Mouse (Mus musculus) cerebellum, adult 11 months (tissue): Measurements from ENCODE around the gene Npw.
"Not testable (repeated sequence)": the region's sequence is repeated elsewhere in the genome, so short reads cannot be mapped to it uniquely, and the experiment has no call there.

ENCODE experiments used
- DNase-seq: peaks from one replicate; pipeline ENCODE4 v3.0.0; 2022

The Npw gene

GRCm38 (mm10) chr17:24670246-24670844 lies 12.1 kb upstream of the Npw start:
- DNase-seq, result no peak

- peak; percentile 93 for DNase-seq
Observed at GRCm38 (mm10) chr17:24669545-24670245, 11.4 kb upstream of the Npw start, which contains the start of gene Zfp598. Gene Zfp598 (plus strand): TSS chr17:24669687.

DNA sequence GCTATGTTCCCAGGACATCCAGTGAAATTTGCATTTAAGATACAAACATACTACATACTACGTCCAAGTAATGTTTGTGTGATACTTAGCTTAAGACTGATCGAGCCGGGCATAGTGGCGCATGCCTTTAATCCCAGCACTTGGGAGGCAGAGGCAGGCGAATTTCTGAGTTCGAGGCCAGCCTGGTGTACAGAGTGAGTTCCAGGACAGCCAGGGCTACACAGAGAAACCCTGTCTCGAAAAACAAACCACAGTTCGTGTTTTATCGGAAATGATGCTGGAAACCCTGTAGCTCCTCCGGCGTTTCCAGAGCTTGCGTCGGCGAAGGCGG lies 10.9 kb upstream of the Npw start:
- DNase-seq, result not testable (repeated sequence)

DNA sequence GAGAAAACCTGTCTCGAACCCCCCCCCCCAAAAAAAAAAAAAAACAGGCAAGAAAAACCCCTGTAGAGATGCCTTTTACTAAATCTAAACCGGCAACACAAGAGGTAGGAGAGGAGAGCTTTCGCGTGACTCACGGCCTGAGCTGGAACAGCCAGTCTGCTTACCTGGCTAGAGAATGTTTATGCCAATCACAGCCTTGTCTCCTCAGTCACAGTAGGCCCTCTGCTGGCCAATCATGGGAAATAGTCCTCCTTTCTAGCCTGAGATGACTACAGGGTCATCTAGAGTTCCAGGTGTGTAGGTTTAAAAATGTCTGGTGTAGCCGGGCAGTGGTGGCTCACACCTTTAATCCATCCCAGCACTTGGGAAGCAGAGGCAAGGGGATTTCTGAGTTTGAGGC lies 9.2 kb upstream of the Npw start:
- DNase-seq, result peak; percentile 74

- not testable (repeated sequence) for DNase-seq
Observed at GRCm38 (mm10) chr17:24667011-24667410, 8.8 kb upstream of the Npw start.

GRCm38 (mm10) chr17:24654969-24655368 lies 3.3 kb downstream of the Npw start:
- DNase-seq, result no peak

DNA sequence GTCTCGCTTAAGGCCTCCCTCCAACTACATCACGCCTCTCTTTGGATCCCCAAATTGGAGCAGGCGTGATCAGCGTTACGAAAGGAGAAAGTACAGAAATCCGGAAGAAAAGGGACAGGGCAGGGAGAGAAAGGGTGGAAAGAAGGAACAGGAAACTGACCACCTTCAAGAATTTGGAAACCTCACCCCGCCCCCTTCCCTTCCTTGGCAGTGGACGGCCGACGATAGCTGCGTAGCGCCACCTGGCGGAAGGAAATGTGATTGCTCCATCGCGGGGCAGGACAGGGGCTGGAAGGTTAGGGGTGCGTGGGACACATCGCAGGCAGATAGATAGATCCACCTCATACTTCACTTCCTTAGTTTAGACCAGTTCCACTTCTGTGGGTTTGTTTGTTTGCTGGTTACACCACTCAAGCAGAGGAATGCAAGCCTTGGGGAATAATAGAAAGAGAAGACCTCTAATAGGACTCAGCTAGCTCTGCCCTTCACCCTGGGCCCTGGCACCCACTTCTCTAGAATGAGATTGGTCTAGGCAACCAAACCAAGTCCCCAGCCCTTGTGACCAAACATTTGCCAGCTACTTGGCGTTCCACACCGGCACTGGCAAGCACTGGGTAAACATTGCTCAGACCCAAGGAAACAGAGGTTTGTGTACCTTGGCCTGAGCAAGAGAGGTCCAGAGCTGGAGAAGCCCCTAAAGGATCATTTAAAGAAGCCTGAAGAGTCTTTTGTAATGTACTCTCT lies 4.1 kb downstream of the Npw start:
- peak; percentile 68 for DNase-seq

DNA sequence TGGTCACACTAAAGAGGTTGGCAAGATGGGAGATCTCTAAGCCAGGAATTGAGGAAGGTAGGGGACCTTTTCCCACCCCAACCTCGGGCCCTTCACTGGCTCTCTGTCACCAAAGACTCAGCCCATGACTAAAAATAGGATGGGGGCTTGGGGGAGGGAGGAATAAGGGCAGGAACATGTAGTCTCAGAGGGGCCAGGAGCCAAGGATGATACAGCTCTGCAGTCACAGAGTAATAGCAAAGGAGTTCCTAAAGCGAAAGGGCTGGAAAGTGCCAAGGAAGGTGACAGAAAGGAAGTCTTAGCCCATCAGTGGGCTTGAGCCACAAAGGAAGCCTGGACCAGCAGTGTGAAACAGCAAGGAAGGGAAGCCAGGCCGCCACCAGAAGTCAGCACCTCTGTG lies 6.4 kb downstream of the Npw start:
- no peak for DNase-seq

- DNase-seq, result no peak
Observed at GRCm38 (mm10) chr17:24650766-24651165, 7.5 kb downstream of the Npw start.

DNA sequence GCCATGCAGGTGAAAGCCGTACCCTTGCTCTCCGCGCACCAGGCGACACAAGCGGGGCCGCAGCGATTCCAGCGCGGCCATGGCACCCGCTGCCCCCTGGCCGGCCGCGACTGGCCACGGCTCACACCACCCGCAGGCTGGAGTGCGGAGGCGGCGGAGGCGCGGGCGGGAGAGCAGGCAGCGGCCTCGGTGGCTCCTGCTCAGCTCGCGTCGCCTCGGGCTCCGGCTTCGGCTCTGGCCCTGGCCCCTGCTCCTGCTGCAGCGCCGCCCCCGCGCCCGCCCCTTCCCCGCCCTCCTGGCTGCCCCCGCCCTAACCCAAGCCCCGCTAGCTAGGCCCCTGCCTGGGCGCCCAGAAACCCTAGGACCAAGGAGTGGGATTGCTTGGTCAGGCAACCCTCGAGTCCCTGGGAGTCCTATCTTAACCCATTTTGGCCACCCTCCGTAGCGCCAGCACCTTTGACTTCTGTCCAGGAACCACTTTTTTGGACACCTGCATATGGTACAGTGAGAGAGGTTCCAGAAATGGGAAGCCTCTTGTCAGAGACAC lies 8.1 kb downstream of the Npw start, which contains the start of gene Slc9a3r2:
Slc9a3r2 (minus strand) TSS at position 258 of the 547 bp plus-strand sequence.
- DNase-seq, result peak; percentile 73

DNA sequence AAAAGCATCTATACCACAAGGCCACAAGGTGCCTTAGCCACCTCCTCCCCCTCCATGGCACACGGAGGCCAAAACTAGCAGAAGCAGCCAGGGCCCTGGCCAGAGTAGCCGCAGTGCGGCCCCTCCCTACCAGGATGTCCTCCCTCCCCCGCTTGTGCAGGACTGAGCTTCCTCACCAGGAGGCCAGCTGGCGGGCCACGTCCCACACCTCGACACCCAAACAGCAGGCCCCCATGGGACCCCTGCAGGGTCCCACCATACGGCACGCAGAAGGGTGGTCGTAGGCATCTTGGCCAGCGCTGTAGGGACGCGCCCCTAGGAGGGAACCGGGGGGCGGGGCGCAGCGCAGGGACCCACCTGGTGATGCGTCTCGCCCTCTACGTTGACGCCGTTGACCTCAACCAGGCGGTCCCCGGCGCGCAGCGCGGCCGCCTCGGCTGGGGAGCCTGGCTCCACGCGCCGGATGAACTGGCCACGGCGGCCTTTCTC lies 8.6 kb downstream of the Npw start:
- DNase-seq, result no peak

- no peak for DNase-seq
Observed at GRCm38 (mm10) chr17:24648731-24649377, 9.4 kb downstream of the Npw start.

DNA sequence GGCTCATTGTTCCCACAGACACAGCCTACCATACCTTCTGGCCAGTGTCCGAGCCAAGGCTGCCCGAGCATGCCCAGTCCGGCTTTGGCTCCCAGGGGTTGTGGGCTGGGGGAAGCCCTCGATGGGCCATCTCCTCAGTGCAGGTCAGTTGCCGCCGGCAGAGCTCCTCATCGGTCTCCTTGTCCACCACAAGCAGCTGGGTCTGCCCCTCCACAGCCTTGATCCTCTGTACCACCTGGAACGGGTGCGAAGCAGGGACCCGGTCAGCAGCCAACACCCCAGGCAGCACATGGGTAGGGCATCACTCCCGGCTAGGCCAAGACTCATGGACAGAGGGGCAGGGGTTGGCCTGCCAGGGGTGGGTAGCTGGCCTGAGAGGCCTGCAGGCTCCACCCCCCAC lies 10.8 kb downstream of the Npw start:
- no peak for DNase-seq

- DNase-seq, result no peak
Observed at GRCm38 (mm10) chr17:24646381-24646780, 11.9 kb downstream of the Npw start.

- no peak for DNase-seq
Observed at GRCm38 (mm10) chr17:24645916-24646315, 12.3 kb downstream of the Npw start.

DNA sequence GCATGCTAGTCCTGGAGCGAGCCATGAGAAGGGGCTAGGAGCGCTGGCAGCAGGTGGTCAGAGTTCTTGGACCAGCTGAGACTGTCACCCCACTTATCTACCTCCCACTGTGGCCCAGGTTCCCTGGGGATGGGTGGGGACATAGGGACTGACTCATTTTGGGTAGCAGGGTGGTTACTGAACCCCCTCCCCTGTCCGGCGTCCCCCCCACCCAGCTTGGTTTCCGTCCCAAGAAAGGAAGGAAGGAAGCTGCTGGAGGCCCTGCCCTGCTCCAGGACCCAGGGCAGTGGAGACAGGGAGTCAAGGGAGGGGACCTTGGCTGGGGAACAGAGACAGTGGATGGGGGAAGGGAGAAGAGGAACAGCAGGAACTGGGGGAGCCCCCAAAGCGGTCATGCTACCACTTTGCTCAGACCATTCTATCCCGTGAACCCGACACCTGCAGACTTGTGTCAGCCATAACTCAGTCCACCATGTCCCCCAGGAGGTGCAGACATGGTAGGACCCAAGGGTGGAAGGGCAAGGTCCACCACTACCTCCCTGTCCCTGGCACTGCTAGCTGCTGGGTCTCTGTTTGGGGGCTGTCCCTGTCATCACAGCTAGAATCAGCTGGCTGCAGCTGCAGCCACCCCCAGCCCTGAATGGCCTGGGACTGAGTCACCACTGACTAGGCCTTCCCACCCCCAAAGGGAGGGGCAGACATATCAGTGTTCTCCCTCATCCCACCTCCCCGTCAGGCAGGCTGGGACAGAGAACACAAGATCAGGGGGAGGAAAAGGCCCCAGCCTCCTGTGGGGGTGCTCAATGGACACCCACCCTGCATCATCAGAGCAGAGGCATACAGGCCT lies 13.2 kb downstream of the Npw start:
- no peak for DNase-seq

DNA sequence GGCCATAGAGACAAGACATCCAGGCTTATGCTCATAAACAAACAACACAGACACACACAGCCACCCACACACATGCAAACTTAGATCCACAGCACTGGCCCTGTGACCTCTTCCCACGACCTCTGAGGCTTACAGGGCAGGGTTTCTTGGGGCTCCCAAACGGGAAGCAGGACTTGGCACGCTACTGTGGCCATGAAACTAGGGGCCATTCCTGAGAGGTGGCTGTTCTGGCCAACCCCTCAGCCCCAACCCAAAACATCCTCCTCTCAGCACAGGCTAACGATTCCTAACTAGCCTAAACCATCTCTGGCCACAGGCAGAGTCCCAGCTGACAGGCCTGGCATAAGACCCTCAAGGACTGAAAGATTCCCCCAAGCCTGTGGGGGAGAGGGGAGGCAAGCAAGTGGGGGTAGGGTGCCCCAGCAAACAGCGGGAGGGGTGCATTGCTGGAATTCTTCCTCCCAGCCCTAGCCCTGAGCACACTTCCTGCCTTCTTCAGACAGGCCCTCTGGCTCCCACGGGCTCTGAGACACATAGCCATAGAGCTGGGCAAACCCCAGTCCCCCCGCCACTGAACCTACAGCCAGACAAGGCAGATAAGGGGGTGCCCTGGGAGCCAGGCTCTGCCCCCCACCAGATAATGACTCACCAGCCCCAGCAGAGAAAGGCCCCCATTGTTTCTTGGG lies 14.1 kb downstream of the Npw start:
- no peak for DNase-seq

GRCm38 (mm10) chr17:24642791-24643343 lies 15.4 kb downstream of the Npw start:
- DNase-seq, result no peak

DNA sequence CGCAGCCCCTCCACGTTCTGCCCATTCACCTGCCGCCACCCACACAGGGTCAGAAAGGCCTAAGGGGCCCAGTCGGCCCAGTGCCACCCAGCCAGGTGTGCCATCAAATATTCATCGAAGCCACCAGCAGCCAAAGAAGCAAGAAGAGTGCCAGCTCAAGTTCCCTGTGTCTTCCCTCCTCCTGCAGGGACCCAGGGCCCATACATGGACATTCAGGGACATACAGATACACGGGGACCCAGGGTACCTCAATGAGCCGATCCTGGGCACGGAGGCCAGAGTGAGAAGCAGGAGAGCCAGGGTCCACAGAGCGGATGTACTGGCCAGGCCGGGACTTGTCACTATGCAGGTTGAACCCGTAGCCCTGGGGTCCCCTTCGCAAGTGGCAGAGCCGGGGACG lies 16.3 kb downstream of the Npw start:
- no peak for DNase-seq

GRCm38 (mm10) chr17:24640581-24640980 lies 17.7 kb downstream of the Npw start:
- DNase-seq, result no peak

GRCm38 (mm10) chr17:24640119-24640518 lies 18.1 kb downstream of the Npw start:
- DNase-seq, result no peak
